Mouse (Mus musculus) embryonic facial prominence, embryonic 11.5 days (tissue): ENCODE measurements around the gene Glis1. TPM values are rescaled to one million over a fixed set of nuclear protein-coding genes. Genes with fewer than 3 reads are reported as not detected.
"Not testable (repeated sequence)": the region's sequence is repeated elsewhere in the genome, so short reads cannot be mapped to it uniquely, and the experiment has no call there.

Source experiments
- ATAC-seq: fragments of 200-750 bp; cut with Nextera tagmentation; replicated peaks from 2 replicates; pipeline ENCODE4 v1.8.0; 2017; ENCODE audit warnings: low read depth; ENCODE audit not compliant: insufficient number of reproducible peaks, low FRiP score, low TSS enrichment
- DNase-seq: peaks from one replicate; pipeline ENCODE4 v3.0.0-alpha.2; 2015; ENCODE audit warnings: low spot score
- H3K27ac ChIP-seq: fragments of 300-500 bp; sonication (generic); replicated peaks from 2 replicates; pipeline ENCODE4 v1.5.1; 2014; ENCODE audit warnings: mild to moderate bottlenecking, low read depth, low read length, control low read depth
- H3K27me3 ChIP-seq: fragments of 300-500 bp; sonication (generic); 2 replicates; pipeline ENCODE4 v1.6.1; 2014; ENCODE audit warnings: mild to moderate bottlenecking, low read length, moderate library complexity, mixed read lengths; ENCODE audit not compliant: control insufficient read depth, insufficient read depth
- H3K36me3 ChIP-seq: fragments of 300-500 bp; sonication (generic); replicated peaks from 2 replicates; pipeline ENCODE4 v1.6.1; 2014; ENCODE audit warnings: low read depth, mild to moderate bottlenecking, low read length, moderate library complexity, mixed read lengths; ENCODE audit not compliant: control insufficient read depth, insufficient read depth
- H3K4me1 ChIP-seq: fragments of 300-500 bp; sonication (generic); 2 replicates; pipeline ENCODE4 v1.6.1; 2014; ENCODE audit warnings: low read length, mixed read lengths; ENCODE audit not compliant: control insufficient read depth, insufficient read depth
- H3K4me2 ChIP-seq: fragments of 300-500 bp; sonication (generic); 2 replicates; pipeline ENCODE4 v1.6.1; 2014; ENCODE audit warnings: low read depth, mild to moderate bottlenecking, control low read depth, low read length, moderate library complexity
- H3K4me3 ChIP-seq: fragments of 300-500 bp; sonication (generic); 2 replicates; pipeline ENCODE4 v1.5.1; 2014; ENCODE audit warnings: low read depth, low read length, control low read depth
- H3K9ac ChIP-seq: fragments of 300-500 bp; sonication (generic); replicated peaks from 2 replicates; pipeline ENCODE4 v1.6.1; 2014; ENCODE audit warnings: mild to moderate bottlenecking, control low read depth, low read length
- H3K9me3 ChIP-seq: fragments of 300-500 bp; sonication (generic); replicated peaks from 2 replicates; pipeline ENCODE4 v1.6.1; 2016; ENCODE audit warnings: mild to moderate bottlenecking, low read length, inconsistent platforms, mixed read lengths; ENCODE audit not compliant: control insufficient read depth
- WGBS: fragments of 180-500 bp; shearing (Covaris S2); extraction: QIAGEN DNeasy Blood & Tissue Kit; methylation state at CpG from one replicate; pipeline ENCODE4 v1.1.7; 2014; 5-methylcytosine and 5-hydroxymethylcytosine counted together
- polyA plus RNA-seq: library from polyadenylated mRNA; unstranded; fragments of >200 nt; fragmentation: Nextera tagmentation; extraction: Ambion mirVana; gene quantifications from 2 replicates; pipeline ENCODE4 v1.2.1, GENCODE M21; 2014

The Glis1 gene
- polyA plus RNA-seq, 1 experiment from 2014 or later: 7.7 TPM

GRCm38 (mm10) chr4:107589046-107589445 is 154.7 kb downstream of the Glis1 start:
- ATAC-seq (no peak), DNase-seq (no peak)
- 80% methylated on average over 8 of the region's 8 CpGs for WGBS
- H3K4me3 ChIP-seq: no peak overlapping the region
- no peaks in the 10 kb centered on the region for H3K36me3 ChIP-seq
- no peaks in the 10 kb centered on the region for H3K27me3 ChIP-seq
- H3K9ac ChIP-seq: no peak overlapping the region
- no peak overlapping the region for H3K27ac ChIP-seq
- H3K4me2 ChIP-seq: no peak overlapping the region
- no peaks in the 10 kb centered on the region for H3K9me3 ChIP-seq
- H3K4me1 ChIP-seq: no peaks in the 10 kb centered on the region

GRCm38 (mm10) chr4:107590805-107591534 is 156.6 kb downstream of the Glis1 start:
- ATAC-seq (no peak), DNase-seq (no peak)
- H3K36me3 ChIP-seq: no peaks in the 10 kb centered on the region
- H3K9ac ChIP-seq: no peak overlapping the region
- no peak overlapping the region for H3K4me2 ChIP-seq
- H3K4me3 ChIP-seq: no peak overlapping the region
- WGBS: 74% methylated on average over 14 of the region's 14 CpGs
- H3K27ac ChIP-seq: no peak overlapping the region
- H3K27me3 ChIP-seq: no peaks in the 10 kb centered on the region
- no peaks in the 10 kb centered on the region for H3K4me1 ChIP-seq
- H3K9me3 ChIP-seq: no peaks in the 10 kb centered on the region

- Histone ChIP-seq H3K4me3 (no peak overlapping the region), H3K27ac (no peak overlapping the region), H3K36me3 (no peaks in the 10 kb centered on the region), H3K9me3 (no peaks in the 10 kb centered on the region), H3K4me2 (no peak overlapping the region), H3K4me1 (peaks cover 5% of the 10 kb centered on the region), H3K9ac (no peak overlapping the region), H3K27me3 (no peaks in the 10 kb centered on the region)
- ATAC-seq (no peak), DNase-seq (no peak)
- WGBS: 85% methylated on average over 4 of the region's 4 CpGs
Measured at GRCm38 (mm10) chr4:107593426-107593825, 159.0 kb downstream of the Glis1 start.

- Histone ChIP-seq H3K4me3 (no peak overlapping the region), H3K27me3 (no peaks in the 10 kb centered on the region), H3K27ac (0 out of 2 replicates have a peak overlapping the region, but pooled peaks have one; percentile 25), H3K9me3 (no peaks in the 10 kb centered on the region), H3K4me2 (no peak overlapping the region), H3K9ac (no peak overlapping the region), H3K4me1 (peaks cover 5% of the 10 kb centered on the region), H3K36me3 (no peaks in the 10 kb centered on the region)
- no peak for DNase-seq
- 20% methylated on average over 9 of the region's 9 CpGs for WGBS
- no peak for ATAC-seq
Measured at GRCm38 (mm10) chr4:107597226-107597897, 163.0 kb downstream of the Glis1 start.

GRCm38 (mm10) chr4:107597898-107598580 is 163.6 kb downstream of the Glis1 start:
- ATAC-seq (0 out of 2 replicates have a peak, but pooled peaks have one; percentile 61), DNase-seq (peak; percentile 59)
- no peaks in the 10 kb centered on the region for H3K27me3 ChIP-seq

GRCm38 (mm10) chr4:107598581-107598958 is 164.2 kb downstream of the Glis1 start:
- not testable (repeated sequence) for H3K27me3 ChIP-seq, ATAC-seq, H3K9ac ChIP-seq, H3K4me3 ChIP-seq, H3K9me3 ChIP-seq, DNase-seq, H3K4me1 ChIP-seq, H3K36me3 ChIP-seq, H3K4me2 ChIP-seq
- 0 out of 2 replicates have a peak overlapping the region, but pooled peaks have one; percentile 25 for H3K27ac ChIP-seq
- 91% methylated on average over 5 of the region's 5 CpGs for WGBS

More at GRCm38 (mm10) chr4:107597898-107598580, 163.6 kb downstream of the Glis1 start:
- no peaks in the 10 kb centered on the region for H3K36me3 ChIP-seq
- 11% methylated on average over 10 of the region's 10 CpGs for WGBS
- peak overlapping the region; percentile 22; the same call in 1 of the 2 replicates for H3K9ac ChIP-seq
- H3K9me3 ChIP-seq: no peaks in the 10 kb centered on the region
- no peak overlapping the region for H3K4me3 ChIP-seq
- no peak overlapping the region for H3K4me2 ChIP-seq
- H3K27ac ChIP-seq: peak overlapping the region; percentile 25; the same call in 1 of the 2 replicates
- peaks cover 5% of the 10 kb centered on the region for H3K4me1 ChIP-seq

GRCm38 (mm10) chr4:107602284-107602683 is 167.9 kb downstream of the Glis1 start:
- no peak for DNase-seq
- Histone ChIP-seq H3K27me3 (no peaks in the 10 kb centered on the region), H3K4me2 (no peak overlapping the region), H3K9me3 (no peaks in the 10 kb centered on the region), H3K36me3 (no peaks in the 10 kb centered on the region), H3K27ac (no peak overlapping the region), H3K4me1 (peaks cover 7% of the 10 kb centered on the region), H3K9ac (no peak overlapping the region), H3K4me3 (no peak overlapping the region)
- no peak for ATAC-seq
- WGBS: 75% methylated on average over 7 of the region's 7 CpGs
